Mouse (Mus musculus) 3T3-L1 (cell line): ENCODE measurements around the gene Plxna4.

ENCODE experiments used
- DNase-seq: peaks from one replicate; pipeline ENCODE4 v3.0.0-alpha.2; 2015; ENCODE audit warnings: low read depth, low spot score

Gene Plxna4

DNA sequence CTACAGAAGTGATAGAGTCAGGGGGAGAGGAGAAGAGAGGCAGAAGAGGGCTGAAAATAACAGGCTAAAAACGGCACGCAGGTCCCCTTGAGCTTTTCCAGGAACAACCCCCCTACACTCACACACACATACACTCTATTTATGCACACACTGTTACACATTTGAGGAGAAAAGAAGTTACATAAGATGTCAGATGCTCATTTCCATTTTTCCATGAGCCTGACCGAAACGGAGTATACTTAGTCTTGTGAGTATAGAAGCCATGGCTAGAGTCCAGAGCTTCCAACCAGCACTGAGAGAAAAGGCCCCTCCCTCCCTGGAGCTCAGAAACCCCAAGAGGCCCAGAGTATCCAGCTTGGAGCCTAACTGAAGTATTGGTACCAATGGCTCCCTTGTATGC lies 112.0 kb downstream of the Plxna4 start:
- no peak for DNase-seq

DNA sequence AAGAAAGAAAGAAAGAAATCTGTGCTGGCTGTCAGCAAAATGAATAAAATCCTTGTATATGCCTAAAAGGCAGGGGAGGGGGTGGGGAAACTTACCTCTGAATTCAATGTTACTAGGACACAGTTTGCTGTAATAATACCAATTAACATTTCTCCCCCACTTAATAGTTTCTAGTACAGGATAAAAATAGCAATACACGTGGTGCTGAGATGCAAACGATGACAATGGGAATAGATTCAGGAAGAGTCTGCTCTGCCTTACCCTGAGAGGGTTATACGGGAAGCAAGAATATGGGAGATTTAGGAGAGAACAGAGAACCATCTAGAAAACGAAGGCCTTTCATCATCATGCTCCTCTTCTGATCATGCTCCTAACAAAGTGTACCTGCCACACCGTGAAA lies 115.9 kb downstream of the Plxna4 start:
- no peak for DNase-seq

DNA sequence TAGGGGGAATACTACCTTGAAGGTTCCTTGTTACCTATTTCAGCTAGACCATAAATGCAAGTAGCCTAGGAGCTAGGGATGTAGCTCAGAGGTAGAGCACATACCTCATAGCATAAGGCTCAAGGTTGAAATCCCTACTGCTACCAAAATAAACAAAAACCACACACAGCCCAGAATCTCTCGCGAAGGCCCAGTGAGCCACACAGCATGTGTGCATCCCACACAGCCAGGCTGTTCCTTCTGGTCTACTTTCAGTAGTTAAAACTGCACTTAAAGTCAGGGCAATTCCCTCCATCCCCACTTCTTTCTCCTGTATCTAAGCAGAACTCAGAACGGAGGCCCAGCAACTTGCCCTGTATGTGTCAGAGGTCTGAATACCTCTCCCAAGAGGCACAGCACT lies 116.4 kb downstream of the Plxna4 start:
- no peak for DNase-seq

DNA sequence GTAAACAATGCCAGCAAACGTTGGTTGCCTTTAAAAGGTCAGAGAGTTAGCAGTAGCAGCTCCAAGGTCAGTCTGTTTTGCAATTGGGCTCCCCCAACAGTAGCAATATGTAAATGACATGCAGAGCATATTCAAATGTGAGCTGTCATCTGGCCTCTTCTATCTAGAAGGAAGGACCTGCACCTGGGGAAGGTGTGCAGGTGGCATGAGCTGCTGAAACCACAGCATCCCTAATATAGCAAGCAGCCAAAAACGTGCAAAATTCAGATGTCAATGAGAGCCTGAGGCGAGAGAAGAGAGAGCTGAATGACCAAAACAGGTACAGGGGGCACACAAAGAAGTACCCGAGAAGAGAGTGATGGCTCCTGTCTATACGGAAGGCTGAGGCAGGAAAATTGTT lies 118.8 kb downstream of the Plxna4 start:
- no peak for DNase-seq

DNA sequence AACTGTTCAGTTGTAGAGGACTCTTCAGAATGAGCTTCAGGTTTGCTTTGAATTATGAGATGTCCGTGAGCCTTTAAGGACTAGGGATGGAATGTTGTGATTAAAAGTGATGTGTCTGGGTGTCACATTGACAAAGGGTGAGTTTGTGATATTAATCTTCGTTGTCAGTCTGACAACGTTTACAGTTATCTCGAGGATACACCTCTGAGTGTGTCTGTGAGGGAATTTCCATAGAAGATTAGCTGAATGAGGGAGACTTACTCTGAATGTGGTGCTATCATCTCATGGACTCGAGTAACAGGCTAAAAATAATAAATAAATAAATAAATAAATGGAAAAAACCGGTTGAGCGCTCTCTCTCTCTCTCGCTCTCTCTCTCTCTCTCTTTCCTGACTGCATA lies 122.9 kb downstream of the Plxna4 start:
- DNase-seq = no peak

DNA sequence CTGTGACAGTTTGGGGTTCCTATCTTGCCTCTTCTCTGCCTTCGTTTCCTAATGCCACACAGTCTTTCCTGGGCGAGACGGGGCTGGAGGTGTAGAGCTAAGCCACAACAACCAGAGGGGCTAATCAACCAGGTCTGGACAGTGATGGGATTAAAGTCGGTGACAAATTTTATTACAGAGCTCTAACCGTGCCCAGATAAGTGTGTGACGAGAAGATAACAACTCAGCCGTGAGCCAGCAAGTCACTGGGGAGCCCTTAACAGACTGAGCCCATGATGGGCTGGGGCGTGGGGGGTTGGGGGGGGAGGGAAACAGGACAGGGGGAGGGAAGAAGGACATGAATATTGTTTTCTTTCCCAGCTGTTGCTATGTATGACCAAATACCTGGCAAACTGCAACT lies 123.4 kb downstream of the Plxna4 start:
- DNase-seq = no peak

DNA sequence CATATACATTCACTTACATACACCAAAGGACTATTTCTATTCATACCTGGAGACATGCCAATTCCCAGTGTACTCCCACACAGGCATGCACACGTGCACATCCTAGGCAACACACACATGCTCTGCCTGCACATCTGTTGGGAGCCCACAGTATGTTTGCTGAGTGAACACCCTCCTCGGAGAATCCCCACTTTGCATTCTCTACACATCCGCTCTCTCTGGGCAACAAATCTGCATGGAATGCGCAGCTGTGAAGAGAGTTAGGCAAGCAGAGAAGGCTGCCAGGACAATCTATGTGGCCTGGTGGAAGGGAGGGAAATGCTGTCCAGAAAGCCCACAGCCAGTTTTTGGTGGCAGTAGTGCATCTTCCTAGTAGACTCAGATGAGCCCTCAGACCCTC lies 123.9 kb downstream of the Plxna4 start:
- no peak for DNase-seq

DNA sequence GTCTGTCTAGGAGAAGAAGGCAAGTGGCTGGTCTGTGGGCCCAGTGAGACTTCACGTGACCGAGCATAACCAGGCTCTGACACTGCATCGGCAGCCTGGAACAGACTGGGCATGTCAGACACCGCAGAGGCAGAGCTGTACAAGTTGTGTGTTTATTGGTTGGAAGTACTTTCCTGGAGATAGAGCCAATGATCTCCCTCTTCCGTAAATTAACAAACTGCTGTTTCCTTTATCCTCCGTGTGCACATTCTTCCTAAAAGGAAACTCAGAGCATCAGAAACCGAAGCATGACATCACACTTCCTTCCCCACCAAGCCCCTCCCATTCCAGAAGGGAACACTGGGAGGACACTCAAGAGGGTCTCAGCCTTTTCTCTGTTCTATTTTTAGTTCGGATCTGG lies 127.6 kb downstream of the Plxna4 start:
- DNase-seq = no peak

DNA sequence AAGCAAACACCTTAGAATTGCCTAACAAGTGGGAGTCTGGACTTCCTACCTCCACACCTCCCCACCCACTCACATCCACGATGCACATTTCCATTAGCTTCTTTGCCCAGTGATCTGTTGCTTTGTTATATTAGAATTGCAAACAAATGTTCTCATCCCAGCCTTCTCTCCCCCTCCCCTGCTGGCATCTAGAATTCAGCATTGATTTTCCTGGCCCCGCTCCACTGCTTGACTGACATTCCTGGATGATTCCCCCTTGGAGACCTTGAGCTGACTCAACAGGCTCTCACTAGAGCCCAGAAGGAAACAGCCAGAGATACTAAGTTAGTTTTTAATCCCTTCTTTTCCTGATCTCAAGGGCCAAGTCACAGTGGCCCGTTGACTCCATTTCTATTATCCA lies 131.4 kb downstream of the Plxna4 start:
- DNase-seq = no peak

DNA sequence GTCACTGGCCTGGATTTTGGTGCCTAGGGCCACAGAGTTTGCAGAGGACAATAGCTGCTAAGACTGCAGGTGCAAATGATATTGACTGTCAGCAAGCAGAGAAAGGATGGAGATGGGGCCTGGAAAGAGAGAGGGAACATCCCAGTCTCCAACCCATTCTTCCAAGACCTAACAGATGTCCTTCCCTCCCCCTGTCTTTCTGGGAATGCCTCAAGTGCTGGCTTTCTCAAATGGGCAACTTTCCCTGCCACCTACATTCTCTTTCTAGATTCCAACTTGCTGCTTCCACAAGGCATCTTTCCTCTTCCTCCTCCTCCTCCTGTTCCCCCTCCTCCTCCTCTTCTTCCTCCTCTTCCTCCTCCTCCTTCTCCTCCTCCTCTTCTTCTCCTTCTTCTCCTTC lies 136.1 kb downstream of the Plxna4 start:
- no peak for DNase-seq

DNA sequence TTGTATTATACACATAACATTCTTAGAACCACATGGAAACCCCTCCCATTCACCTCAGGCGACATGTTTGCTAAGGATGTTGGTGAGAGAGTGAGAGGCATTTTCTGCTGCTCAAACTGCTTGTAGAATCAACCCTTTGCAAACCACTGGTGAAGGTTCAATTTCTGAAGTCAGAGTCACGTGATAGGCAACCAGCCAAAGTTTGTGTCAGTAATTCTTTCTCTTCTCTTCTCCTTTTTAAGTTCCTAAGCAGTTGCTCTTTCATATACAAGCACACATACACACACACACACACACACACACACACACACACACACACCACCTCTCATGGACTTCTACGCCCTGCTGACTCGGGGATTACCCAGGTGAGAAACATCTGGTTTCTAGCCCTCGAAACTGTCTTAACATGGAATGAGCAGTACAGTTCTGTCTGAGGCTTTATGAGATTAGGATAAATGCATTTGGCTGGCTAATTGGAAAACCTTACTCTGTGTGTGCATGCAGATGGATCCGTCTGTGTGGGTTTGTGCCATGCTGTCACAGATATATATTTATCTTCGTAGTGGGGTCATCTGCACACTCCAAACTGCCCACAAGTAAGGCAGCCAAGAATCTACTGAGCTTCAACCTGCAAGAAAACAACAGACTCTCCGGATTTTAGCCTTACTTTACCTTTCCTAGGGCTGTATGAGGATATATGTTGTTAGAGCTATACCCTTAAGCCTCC lies 138.6 kb downstream of the Plxna4 start:
- DNase-seq = no peak

DNA sequence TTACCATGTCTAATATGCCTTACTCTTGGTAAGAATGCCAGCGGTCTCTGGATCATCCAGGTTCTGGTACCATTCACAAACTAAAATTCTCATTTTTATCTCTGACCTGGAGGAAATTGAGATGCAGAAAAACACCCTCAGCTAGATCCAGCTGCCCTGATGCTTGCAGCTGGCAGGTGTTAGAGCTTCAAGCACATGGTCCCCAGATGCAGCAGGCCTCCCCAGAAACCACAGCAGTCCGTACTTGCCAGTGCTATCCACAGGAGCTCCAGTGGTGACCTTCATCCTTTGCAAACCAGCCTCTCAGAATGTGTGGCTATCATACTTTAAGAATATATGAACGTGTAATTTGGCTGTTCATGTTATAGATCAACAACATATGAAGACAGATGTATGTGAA lies 139.2 kb downstream of the Plxna4 start:
- DNase-seq = no peak

DNA sequence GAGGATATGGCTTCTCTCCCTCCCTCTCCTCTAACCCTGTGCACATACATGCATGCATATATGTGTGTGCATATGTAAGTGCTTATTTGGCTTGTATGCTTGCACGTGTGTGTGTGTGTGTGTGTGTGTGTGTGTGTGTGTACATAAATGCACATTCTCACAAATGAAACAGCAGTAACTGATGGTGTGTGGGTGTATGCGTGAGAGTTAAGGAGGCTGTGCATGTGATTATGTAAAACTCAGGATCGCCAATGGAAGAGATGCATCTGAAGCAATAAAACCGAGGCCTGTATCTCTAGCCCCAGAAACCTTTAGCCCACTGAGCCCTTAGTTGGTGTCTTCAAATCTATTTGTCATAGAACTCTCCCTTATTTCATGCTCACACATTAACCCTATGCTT lies 141.7 kb downstream of the Plxna4 start:
- DNase-seq = no peak

DNA sequence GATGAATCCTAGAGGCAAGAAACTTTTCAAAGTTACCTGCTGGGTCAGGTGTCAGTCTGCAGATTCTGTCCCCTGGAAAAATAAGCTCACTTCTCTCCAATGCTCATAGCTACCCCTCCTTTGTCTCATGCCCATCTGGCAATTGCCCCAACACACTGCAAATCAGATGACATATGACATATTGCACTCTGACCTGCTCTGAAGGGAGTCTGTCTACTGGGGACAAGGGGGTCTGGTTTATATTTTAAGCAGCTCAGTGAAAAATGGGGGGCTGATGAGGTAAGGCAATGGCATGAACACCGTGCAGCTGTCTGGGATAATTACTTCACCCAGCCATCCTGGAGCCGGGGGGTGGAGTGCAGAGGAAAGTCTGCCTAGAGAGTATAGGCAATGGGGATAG lies 142.7 kb downstream of the Plxna4 start:
- DNase-seq = no peak

DNA sequence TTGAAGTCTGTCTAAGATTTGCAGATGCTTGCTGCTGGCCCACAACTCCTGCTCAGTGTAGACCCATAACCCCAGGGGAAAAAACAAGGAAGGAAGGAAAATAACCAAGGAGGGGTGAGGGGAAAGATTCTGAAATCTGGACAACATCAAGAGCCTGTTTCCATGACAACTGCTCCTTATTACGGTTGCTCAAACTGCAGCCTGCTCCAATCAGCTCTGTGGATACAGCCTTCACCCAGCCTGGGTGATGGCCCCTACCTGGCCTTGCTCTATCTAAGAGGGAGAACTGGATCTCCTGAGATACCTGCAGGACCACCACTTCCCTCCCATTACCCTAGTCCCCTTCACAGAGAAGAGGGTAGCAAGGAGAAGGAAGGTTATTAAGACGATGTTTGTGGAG lies 143.6 kb downstream of the Plxna4 start:
- no peak for DNase-seq

DNA sequence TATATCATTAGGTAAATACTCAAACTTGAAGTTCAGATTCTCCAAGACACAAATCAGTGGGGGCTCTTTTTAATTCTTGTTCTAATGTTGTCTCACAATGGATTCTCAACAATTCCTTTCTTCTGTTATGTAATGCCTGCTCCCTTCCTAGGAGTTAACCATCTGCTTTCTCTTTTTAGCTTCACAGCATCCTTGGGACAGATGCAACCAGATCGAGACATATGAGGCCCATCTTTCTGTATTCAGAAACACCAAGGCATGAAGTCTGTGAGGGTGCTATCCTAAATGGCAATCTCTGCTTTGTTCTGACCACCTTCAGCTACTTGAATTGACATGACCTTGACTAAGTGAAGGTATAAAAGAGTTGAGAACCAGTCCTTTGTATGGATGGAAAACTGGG lies 144.3 kb downstream of the Plxna4 start:
- no peak for DNase-seq

DNA sequence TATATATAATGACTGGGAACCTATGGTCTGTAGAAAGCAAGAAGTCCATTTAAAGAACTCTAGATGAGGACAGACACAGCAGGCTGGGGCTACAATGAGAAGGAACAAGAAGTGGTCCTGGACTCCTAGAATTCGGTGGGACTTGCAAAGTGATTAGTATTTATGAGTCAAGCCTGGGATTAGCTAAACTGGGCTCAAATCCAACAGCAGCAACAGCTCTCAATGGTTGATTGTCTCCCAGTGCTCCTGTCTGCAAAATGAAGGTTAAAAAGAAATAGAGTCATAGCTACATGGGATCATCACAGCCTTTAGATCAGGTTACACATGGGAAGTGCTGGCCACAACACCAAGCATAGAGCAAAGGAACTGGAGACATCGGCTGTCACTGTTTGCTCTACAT lies 148.6 kb downstream of the Plxna4 start:
- peak; percentile 9 for DNase-seq

DNA sequence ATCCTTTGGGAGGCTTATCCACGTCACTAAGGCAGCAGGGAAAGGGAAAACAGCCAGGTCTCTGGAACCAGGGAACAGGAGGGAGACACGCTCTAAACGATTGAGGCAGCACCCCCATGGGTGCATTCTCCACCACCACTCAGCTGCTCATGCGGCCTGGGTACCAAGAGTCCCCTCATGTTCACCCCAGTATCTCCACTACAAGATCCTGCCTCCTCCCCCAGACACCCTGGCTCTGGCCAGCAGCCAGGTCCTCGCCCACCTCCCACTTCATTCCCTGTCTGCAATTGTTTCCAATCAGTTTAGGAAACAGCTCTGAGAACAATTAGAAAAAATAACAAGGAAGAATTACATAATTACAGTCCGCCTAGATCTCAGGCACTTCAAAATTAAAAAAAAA lies 150.8 kb downstream of the Plxna4 start:
- no peak for DNase-seq

DNA sequence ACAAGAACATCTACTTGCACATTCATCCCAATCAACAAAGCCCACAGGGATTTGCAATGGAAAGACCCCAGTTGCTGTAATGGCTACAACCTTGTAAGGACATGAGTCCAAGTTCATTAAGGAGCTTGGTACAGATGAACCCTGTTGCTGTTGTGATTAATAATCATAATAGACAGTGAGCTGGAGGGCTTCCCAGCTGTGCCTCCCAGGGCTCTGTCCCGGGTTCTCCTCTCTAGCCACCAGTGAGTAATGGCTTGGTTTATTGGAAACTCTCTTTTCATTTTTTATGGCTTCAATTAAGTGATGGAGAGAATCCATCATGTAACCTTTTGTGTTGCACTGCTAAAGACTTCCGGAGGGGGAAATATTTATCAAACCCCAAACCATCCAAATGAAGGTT lies 164.9 kb downstream of the Plxna4 start:
- DNase-seq = no peak

DNA sequence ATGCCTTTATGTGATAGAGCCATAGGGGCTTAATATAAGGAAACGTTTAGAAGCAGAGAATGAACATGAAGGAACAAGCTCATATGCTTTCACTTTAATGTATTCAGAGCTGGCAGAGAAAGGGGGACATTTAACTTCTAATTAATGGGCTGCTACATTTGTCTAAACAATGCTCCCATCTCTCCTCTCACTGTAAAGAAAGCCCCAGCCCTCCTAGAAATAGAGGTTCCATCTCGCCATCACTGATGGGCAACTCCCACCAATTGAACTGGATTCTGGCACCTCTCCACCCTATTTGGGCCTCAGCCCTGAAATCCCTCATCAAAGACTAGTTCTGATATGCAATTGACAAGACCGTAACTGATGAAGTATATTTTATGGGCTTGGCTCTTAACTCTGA lies 167.4 kb downstream of the Plxna4 start:
- DNase-seq = no peak

DNA sequence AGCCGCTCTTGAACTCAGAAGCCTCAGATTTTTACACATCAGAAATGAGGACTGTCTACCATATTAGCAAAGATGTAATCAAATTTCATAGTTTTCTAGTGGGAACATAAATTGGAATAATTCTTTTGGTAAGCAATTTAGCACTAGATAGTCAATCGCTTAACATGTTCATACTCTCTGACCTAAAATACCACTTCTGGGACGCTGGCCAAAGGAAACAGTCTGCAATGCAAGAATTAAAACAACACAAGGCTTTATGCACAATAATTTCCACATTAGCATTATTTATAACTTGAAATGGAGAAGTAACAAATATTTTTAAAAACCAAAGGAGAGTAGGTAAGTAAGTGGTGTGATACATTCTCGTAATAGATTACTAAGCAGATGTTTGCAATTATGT lies 170.6 kb downstream of the Plxna4 start:
- peak; percentile 58 for DNase-seq

DNA sequence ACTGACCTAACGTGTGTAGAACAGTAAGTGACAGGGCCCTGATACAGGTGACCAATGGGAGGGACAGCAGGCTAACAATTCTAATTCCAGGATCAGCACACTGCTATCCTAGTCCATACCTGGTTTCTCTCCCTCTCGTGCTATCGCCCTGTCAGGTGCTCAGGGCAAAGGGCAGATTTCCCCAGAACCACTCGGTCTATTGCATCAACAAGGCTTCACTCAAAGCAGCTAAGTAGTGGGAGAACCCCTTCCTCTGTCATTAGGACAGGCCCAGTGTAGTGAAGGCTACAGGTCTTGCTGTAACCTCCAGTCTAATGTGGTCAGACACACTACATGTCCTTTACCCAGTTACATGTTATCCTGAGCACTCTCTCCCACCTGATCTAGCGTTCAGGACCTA lies 176.7 kb downstream of the Plxna4 start:
- DNase-seq = no peak

DNA sequence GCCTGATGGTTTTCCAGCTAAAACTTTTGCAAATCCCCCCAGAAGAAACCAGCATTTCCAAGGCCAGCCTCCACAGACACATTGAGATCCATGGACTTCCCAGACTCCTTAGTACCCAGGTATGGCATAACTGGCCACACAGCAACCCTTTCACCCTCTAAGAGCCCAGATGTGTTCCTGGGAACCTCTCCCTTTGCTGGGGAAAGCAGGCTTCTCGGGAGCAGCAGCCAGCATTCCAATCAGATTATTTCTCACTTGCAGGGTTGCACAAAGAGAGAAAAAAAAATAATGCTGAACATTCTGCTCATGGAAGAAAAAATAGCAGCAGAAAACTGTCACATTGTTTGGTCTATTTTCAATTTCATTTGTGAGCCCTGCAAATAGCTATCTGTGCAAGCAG lies 178.4 kb downstream of the Plxna4 start:
- DNase-seq = no peak

DNA sequence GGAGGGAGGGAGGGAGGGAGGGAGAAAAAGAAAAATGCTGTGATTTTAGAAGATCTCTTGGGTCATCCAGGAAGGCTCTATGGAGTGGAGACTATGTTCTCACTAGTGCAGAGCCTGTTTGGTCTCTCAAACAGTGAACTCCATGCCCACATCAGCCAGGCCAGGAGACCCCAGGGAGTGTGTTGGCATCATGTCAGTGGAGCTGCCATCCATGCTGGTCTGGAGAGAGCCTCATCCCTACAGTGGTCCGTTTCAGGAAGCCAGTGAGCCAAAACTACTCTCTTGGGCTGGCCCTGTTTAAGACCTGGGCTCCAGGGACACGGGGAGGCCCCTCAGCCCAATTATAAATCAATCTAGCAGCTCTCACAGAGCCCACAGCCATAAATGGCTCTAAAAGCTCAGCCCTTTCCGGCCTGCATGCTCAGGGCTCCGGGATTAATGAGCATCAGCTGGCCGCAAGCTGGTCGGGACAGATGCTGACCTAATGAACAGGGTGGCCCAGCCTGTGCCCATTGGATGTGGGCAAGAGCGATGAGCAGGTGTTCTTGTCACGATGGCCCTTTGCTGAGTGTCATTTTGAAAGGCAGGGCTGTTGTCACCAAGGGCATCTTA lies 180.3 kb downstream of the Plxna4 start:
- no peak for DNase-seq
